Mouse (Mus musculus) heart, postnatal 10 days (tissue): ENCODE results near the gene Echdc1. TPM values are rescaled to one million over a fixed set of nuclear protein-coding genes. Genes with fewer than 3 reads are reported as not detected.

Experiments
- total RNA-seq, 2 experiments: library from RNA; stranded (reverse); gene quantifications; 2 replicates each; pipeline ENCODE4 v1.2.3; 2021

The Echdc1 gene
- total RNA-seq, 2 experiments from 2014 or later: 27.9 to 32.3 TPM

Other genes starting within 250 kb of the Echdc1 start
- not detected for gene Soga3, start 169.3 kb upstream of the Echdc1 start, total RNA-seq
- gene Gm49353, start 114.2 kb upstream of the Echdc1 start, total RNA-seq: not detected
- gene 9330159F19Rik, start 101.6 kb upstream of the Echdc1 start, total RNA-seq: under 1 TPM; 0.05 to 0.19 TPM
- gene Rnf146, start 49.3 kb downstream of the Echdc1 start, total RNA-seq: 10 to 100 TPM; 53.4 to 62.0 TPM
- gene Rspo3, start 222.7 kb downstream of the Echdc1 start, total RNA-seq: under 1 TPM; 0.29 to 0.55 TPM